Mouse (Mus musculus) macrophage (primary cell): ENCODE measurements around the gene Pakap. TPM values are rescaled to one million over a fixed set of nuclear protein-coding genes. Genes with fewer than 3 reads are reported as not detected.

Source experiments
- H3K27ac ChIP-seq: fragments of 350-480 bp; formaldehyde crosslinking; 2 replicates; pipeline ENCODE4 v1.9.0; 2021
- H3K36me3 ChIP-seq: fragments of 350-480 bp; formaldehyde crosslinking; 2 replicates; pipeline ENCODE4 v1.9.0; 2021; ENCODE audit errors: inconsistent target
- H3K4me3 ChIP-seq: fragments of 350-480 bp; formaldehyde crosslinking; 2 replicates; pipeline ENCODE4 v1.9.0; 2021; ENCODE audit errors: inconsistent target
- H3K79me2 ChIP-seq: fragments of 350-480 bp; formaldehyde crosslinking; 2 replicates; pipeline ENCODE4 v1.9.0; 2021; ENCODE audit errors: inconsistent target
- WGBS: methylation state at CpG from one replicate; pipeline ENCODE4 v1.1.7; 2026; ENCODE audit warnings: inconsistent platforms; ENCODE audit not compliant: missing documents; 5-methylcytosine and 5-hydroxymethylcytosine counted together
- polyA plus RNA-seq: library from polyadenylated mRNA; stranded (reverse); fragments of 250-400 nt; gene quantifications from 3 replicates; pipeline ENCODE4 v1.2.4, GENCODE M21; 2018; ENCODE audit warnings: inconsistent platforms

The Pakap gene
- polyA plus RNA-seq, 1 experiment from 2014 or later: not detected

- H3K79me2 ChIP-seq: no peaks in the 10 kb centered on the region
- H3K27ac ChIP-seq: no peak overlapping the region
- H3K4me3 ChIP-seq: no peak overlapping the region
- H3K36me3 ChIP-seq: no peaks in the 10 kb centered on the region
- 100% methylated on average over 1 of the region's 1 CpGs for WGBS
Measured at GRCm38 (mm10) chr4:57625756-57626155, 57.8 kb downstream of the Pakap start.

- H3K36me3 ChIP-seq: no peaks in the 10 kb centered on the region
- no peak overlapping the region for H3K27ac ChIP-seq
- WGBS: 89% methylated on average over 5 of the region's 5 CpGs
- H3K79me2 ChIP-seq: no peaks in the 10 kb centered on the region
- no peak overlapping the region for H3K4me3 ChIP-seq
Measured at GRCm38 (mm10) chr4:57626921-57627320, 58.9 kb downstream of the Pakap start.

DNA sequence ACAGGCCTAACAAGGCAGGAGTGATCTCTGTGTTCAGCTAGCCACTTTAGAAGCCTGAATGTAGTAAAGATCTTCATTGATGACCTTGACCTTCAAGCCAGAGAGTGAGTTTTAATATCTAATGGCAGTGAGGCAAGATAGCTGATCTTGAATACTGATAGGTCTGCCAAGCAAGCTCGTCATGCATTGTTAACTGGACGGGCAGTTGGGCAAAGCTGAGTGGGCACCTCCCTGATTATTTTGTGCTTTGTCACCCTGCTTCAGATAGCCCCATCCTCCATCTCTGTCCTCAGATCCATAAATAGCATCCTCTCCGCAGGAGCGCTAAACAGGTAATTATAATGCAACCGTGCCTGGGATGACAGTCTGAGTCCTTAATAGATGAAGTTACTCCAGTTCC is 64.4 kb downstream of the Pakap start:
- WGBS: 91% methylated on average over 5 of the region's 5 CpGs
- Histone ChIP-seq H3K79me2 (no peaks in the 10 kb centered on the region), H3K27ac (no peak overlapping the region), H3K4me3 (no peak overlapping the region), H3K36me3 (no peaks in the 10 kb centered on the region)

DNA sequence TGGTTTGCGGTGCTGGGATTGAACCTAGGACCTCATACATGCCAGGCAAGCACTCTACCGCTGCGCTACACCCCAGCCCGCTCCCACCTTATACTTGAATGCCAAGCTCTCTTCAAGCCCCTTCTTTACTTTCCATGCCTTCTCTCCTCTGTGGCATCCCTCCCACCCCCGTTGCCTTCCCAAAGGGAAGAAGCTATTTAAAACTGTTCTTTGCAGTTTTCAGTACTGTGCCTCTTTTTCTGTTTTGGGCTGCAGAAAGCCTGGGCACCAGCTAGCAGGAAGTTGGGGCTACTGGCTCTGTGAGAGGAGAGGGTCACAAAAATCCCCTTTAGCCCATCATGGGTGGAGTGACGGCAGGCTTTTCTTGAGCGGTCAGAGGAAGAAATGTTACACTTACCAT is 65.1 kb downstream of the Pakap start:
- Histone ChIP-seq H3K27ac (no peak overlapping the region), H3K4me3 (no peak overlapping the region), H3K36me3 (no peaks in the 10 kb centered on the region), H3K79me2 (no peaks in the 10 kb centered on the region)
- WGBS: 97% methylated on average over 7 of the region's 7 CpGs

- 90% methylated on average over 1 of the region's 1 CpGs for WGBS
- H3K27ac ChIP-seq: no peak overlapping the region
- H3K79me2 ChIP-seq: no peaks in the 10 kb centered on the region
- no peak overlapping the region for H3K4me3 ChIP-seq
- no peaks in the 10 kb centered on the region for H3K36me3 ChIP-seq
Measured at GRCm38 (mm10) chr4:57634956-57635355, 67.0 kb downstream of the Pakap start.

- no peak overlapping the region for H3K27ac ChIP-seq
- WGBS: 89% methylated on average over 9 of the region's 9 CpGs
- no peak overlapping the region for H3K4me3 ChIP-seq
- H3K36me3 ChIP-seq: no peaks in the 10 kb centered on the region
- no peaks in the 10 kb centered on the region for H3K79me2 ChIP-seq
Measured at GRCm38 (mm10) chr4:57636782-57637482, 69.0 kb downstream of the Pakap start.

- no peak overlapping the region for H3K27ac ChIP-seq
- no peaks in the 10 kb centered on the region for H3K79me2 ChIP-seq
- no peak overlapping the region for H3K4me3 ChIP-seq
- H3K36me3 ChIP-seq: no peaks in the 10 kb centered on the region
- WGBS: 22% methylated on average over 19 of the region's 24 CpGs
Measured at GRCm38 (mm10) chr4:57637636-57638386, 69.8 kb downstream of the Pakap start.

GRCm38 (mm10) chr4:57638941-57639340 is 71.0 kb downstream of the Pakap start:
- Histone ChIP-seq H3K79me2 (no peaks in the 10 kb centered on the region), H3K36me3 (no peaks in the 10 kb centered on the region), H3K4me3 (no peak overlapping the region), H3K27ac (no peak overlapping the region)
- WGBS: 86% methylated on average over 9 of the region's 9 CpGs

GRCm38 (mm10) chr4:57640222-57640621 is 72.2 kb downstream of the Pakap start:
- H3K36me3 ChIP-seq: no peaks in the 10 kb centered on the region
- no peak overlapping the region for H3K27ac ChIP-seq
- 2% methylated on average over 7 of the region's 7 CpGs for WGBS
- H3K4me3 ChIP-seq: no peak overlapping the region
- no peaks in the 10 kb centered on the region for H3K79me2 ChIP-seq

- H3K36me3 ChIP-seq: no peaks in the 10 kb centered on the region
- no peak overlapping the region for H3K4me3 ChIP-seq
- H3K79me2 ChIP-seq: no peaks in the 10 kb centered on the region
- H3K27ac ChIP-seq: no peak overlapping the region
- WGBS: 85% methylated on average over 3 of the region's 3 CpGs
Measured at GRCm38 (mm10) chr4:57640971-57641370, 73.0 kb downstream of the Pakap start.

- Histone ChIP-seq H3K27ac (no peak overlapping the region), H3K36me3 (no peaks in the 10 kb centered on the region), H3K79me2 (no peaks in the 10 kb centered on the region), H3K4me3 (no peak overlapping the region)
- WGBS: 75% methylated on average over 1 of the region's 1 CpGs
Measured at GRCm38 (mm10) chr4:57650994-57651393, 83.0 kb downstream of the Pakap start.

DNA sequence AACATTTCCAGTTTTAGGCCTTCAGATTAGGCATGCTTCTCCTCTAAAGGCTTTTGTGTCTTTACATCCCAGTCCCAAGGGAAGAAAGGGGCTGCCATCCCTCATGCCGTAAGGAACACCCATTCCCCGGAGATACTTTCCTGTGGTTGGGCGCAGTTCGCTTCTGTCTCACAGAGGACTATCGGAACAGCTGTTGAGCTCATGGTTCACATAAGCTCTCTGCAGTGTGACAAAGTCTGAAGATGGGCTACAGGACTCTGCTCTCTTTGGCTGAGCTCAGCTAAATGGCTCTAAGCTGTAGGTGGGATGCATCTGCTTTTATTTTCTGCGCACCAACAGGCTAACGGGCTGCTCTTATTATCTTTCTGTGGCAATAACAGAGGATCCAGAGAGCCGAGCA is 83.6 kb downstream of the Pakap start:
- Histone ChIP-seq H3K4me3 (no peak overlapping the region), H3K79me2 (no peaks in the 10 kb centered on the region), H3K27ac (no peak overlapping the region), H3K36me3 (no peaks in the 10 kb centered on the region)
- 87% methylated on average over 8 of the region's 8 CpGs for WGBS

DNA sequence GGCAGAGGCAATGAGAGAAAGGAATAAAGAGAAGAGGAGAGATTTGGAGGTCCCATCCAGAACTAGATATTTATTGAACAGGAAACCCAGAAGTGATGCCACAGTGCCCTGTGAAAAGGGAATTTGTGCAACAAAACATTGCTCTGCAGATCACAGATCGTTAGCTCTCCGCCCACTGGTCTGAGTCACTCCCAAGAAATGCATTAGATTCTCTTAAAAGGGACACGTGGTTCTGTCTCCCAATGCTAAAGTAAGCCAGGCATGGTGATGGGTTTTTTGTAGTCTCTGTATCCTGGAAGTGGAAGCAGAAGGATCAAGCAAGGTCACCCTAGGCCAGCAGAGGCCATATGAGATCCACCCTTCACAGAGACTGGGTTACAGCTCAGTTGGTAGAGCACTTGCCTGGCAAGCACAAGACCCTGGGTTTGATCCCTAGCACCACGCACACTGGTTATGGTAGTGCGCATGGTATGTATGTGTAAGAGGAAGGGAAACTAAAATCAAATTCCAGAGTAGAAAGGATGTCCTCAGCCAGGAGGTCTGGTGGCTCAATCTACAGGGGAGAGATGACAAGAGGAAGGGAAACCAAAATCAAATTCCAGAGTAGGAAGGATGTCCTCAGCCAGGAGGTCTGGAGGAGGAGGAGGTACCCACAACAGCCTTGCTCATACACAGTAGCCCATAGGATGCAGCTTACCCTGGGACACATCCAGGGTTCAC is 84.4 kb downstream of the Pakap start:
- WGBS: 54% methylated on average over 4 of the region's 5 CpGs
- Histone ChIP-seq H3K4me3 (no peak overlapping the region), H3K27ac (no peak overlapping the region), H3K79me2 (no peaks in the 10 kb centered on the region), H3K36me3 (no peaks in the 10 kb centered on the region)

DNA sequence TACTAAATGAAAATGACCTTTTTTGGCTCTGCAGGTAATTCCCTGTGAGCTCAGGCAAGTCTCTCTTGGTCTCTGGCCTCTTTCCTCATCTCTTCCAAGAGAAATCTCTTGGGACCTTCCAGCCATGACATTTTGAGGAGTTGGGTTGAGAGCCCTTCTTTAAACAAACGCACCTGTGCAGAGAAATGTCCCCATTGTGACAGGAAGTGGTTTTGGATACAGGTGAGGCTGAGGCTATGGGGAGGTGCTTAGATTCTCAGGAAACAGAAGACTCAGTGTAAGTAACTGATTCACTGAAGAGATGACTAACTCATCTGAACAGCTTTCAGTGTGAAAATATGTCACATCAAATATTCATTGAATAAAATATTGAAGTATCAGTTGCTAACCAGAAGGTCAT is 88.0 kb downstream of the Pakap start:
- Histone ChIP-seq H3K4me3 (no peak overlapping the region), H3K36me3 (no peaks in the 10 kb centered on the region), H3K79me2 (no peaks in the 10 kb centered on the region), H3K27ac (no peak overlapping the region)
- 54% methylated on average over 1 of the region's 1 CpGs for WGBS

GRCm38 (mm10) chr4:57656388-57656787 is 88.4 kb downstream of the Pakap start:
- WGBS: 92% methylated on average over 12 of the region's 12 CpGs
- H3K79me2 ChIP-seq: no peaks in the 10 kb centered on the region
- H3K36me3 ChIP-seq: no peaks in the 10 kb centered on the region
- no peak overlapping the region for H3K27ac ChIP-seq
- no peak overlapping the region for H3K4me3 ChIP-seq
